9 mouse cellular contexts compared by ENCODE assay signal in genomic region chr1:72945750-72946102, GRCm38 (mm10).
A peak's percentile ranks its signal among the peaks of the same experiment; 100 is the strongest.
DNase-seq lines count a peak whose midpoint lies in the region; ATAC-seq lines count a peak whose summit lies in the region.
"Had no signal": no experiment of that assay in that cellular context is flagged by ENCODE, and none has a peak within 500 bp of the region (broad histone marks: within the 10 kb centered on the region; RNA-seq: fewer than 3 reads in every experiment).

No protein-coding gene starts in this region.

- H3K9ac ChIP-seq in heart, embryonic 14.5 days (ENCODE audit: low read length) = peak overlapping the region; percentile 35
- no peak overlapping the region for H3K9ac ChIP-seq in embryonic facial prominence, embryonic 13.5 days
- H3K9ac ChIP-seq in intestine, embryonic 15.5 days = no peak overlapping the region
- H3K9ac ChIP-seq in midbrain, embryonic 15.5 days = no peak overlapping the region

- DNase-seq in heart, adult 18-20 months = no peak
- no peak for DNase-seq in cerebellum, postnatal 25 days
- DNase-seq in kidney, postnatal 25 days = no peak
- DNase-seq: adrenal gland, adult 8-10 months had no signal

- no peaks in the 10 kb centered on the region for H3K27me3 ChIP-seq in heart, embryonic 14.5 days (ENCODE audit: control insufficient read depth, insufficient read depth, low read length)
- no peaks in the 10 kb centered on the region for H3K27me3 ChIP-seq in embryonic facial prominence, embryonic 13.5 days
- no peaks in the 10 kb centered on the region for H3K27me3 ChIP-seq in intestine, embryonic 15.5 days (replicated peaks)
- H3K27me3 ChIP-seq in midbrain, embryonic 15.5 days (replicated peaks) = no peaks in the 10 kb centered on the region; the same call in none of the 2 replicates

- no peaks in the 10 kb centered on the region for H3K36me3 ChIP-seq in heart, embryonic 14.5 days (ENCODE audit: control insufficient read depth, insufficient read depth, low read length)
- H3K36me3 ChIP-seq in embryonic facial prominence, embryonic 13.5 days = no peaks in the 10 kb centered on the region
- H3K36me3 ChIP-seq in intestine, embryonic 15.5 days = no peaks in the 10 kb centered on the region
- H3K36me3 ChIP-seq in midbrain, embryonic 15.5 days (replicated peaks) = no peaks in the 10 kb centered on the region

- H3K9me3 ChIP-seq in heart, embryonic 14.5 days (ENCODE audit: control insufficient read depth, low read length) = no peaks in the 10 kb centered on the region
- H3K9me3 ChIP-seq in embryonic facial prominence, embryonic 13.5 days = no peaks in the 10 kb centered on the region
- no peaks in the 10 kb centered on the region for H3K9me3 ChIP-seq in intestine, embryonic 15.5 days
- H3K9me3 ChIP-seq in midbrain, embryonic 15.5 days = no peaks in the 10 kb centered on the region

- 27% methylated on average over 9 of the region's 9 CpGs for WGBS in heart, embryonic 14.5 days
- WGBS in embryonic facial prominence, embryonic 13.5 days = 14% methylated on average over 9 of the region's 9 CpGs
- WGBS in intestine, embryonic 15.5 days = 17% methylated on average over 9 of the region's 9 CpGs
- 15% methylated on average over 9 of the region's 9 CpGs for WGBS in midbrain, embryonic 15.5 days

- H3K4me2 ChIP-seq in heart, embryonic 14.5 days (ENCODE audit: low read length) = peak overlapping the region; percentile 55
- H3K4me2 ChIP-seq in embryonic facial prominence, embryonic 13.5 days = peak overlapping the region; percentile 57
- H3K4me2 ChIP-seq in intestine, embryonic 15.5 days (replicated peaks) = peak overlapping the region; percentile 47
- peak overlapping the region; percentile 35 for H3K4me2 ChIP-seq in midbrain, embryonic 15.5 days

- peaks cover 26 to 51% of the 10 kb centered on the region in 2 experiments for H3K4me1 ChIP-seq in heart, embryonic 14.5 days (ENCODE audit: control insufficient read depth in 2 of 2, insufficient read depth in 2 of 2, low read length in 2 of 2)
- H3K4me1 ChIP-seq in embryonic facial prominence, embryonic 13.5 days = peaks cover 19% of the 10 kb centered on the region
- peaks cover 16% of the 10 kb centered on the region for H3K4me1 ChIP-seq in intestine, embryonic 15.5 days (replicated peaks)
- H3K4me1 ChIP-seq in midbrain, embryonic 15.5 days = peaks cover 15% of the 10 kb centered on the region

- H3K27ac ChIP-seq in heart, embryonic 14.5 days (replicated peaks in 1 of 2; ENCODE audit: control insufficient read depth in 1 of 2, insufficient read depth in 1 of 2, low read depth in 2 of 2, low read length in 2 of 2) = peak overlapping the region; percentile 77 to 78
- H3K27ac ChIP-seq in embryonic facial prominence, embryonic 13.5 days = peak overlapping the region; percentile 57; the same call in 1 of the 2 replicates
- no peak overlapping the region for H3K27ac ChIP-seq in intestine, embryonic 15.5 days
- H3K27ac ChIP-seq in midbrain, embryonic 15.5 days = no peak overlapping the region

- peak overlapping the region in 1 of 2 experiments; percentile 2; a peak in 1 of 4 replicates for H3K4me3 ChIP-seq in heart, embryonic 14.5 days (ENCODE audit: control insufficient read depth in 1 of 2, insufficient read depth in 1 of 2, low read depth in 1 of 2, low read length in 2 of 2)
- H3K4me3 ChIP-seq in embryonic facial prominence, embryonic 13.5 days = peak overlapping the region; percentile 23
- H3K4me3 ChIP-seq in intestine, embryonic 15.5 days (replicated peaks) = no peak overlapping the region
- H3K4me3 ChIP-seq in midbrain, embryonic 15.5 days = no peak overlapping the region

- no peak for ATAC-seq in heart, embryonic 14.5 days (ENCODE audit: insufficient number of reproducible peaks, insufficient read depth, low FRiP score, low read depth)
- ATAC-seq in embryonic facial prominence, embryonic 13.5 days (ENCODE audit: insufficient number of reproducible peaks, insufficient read depth, low FRiP score, low TSS enrichment, low read depth) = no peak
- ATAC-seq in intestine, embryonic 15.5 days = peak; percentile 13
- ATAC-seq in midbrain, embryonic 15.5 days (replicated peaks) = 0 out of 2 replicates have a peak, but pooled peaks have one; percentile 52
- no peak for ATAC-seq in erythroblast, adult 5-6 weeks (replicated peaks; ENCODE audit: low FRiP score, poor library complexity, severe bottlenecking)

Comparison
In these comparisons a context has a peak if more than half of its experiments do, and no peak if none do; other contexts are left out.
1. ATAC-seq: peak in intestine, embryonic 15.5 days (single experiment) and midbrain, embryonic 15.5 days (single experiment); none in heart, embryonic 14.5 days (single experiment), embryonic facial prominence, embryonic 13.5 days (single experiment) and erythroblast, adult 5-6 weeks (single experiment).
2. H3K27ac ChIP-seq: peak in heart, embryonic 14.5 days (2 of 2) and embryonic facial prominence, embryonic 13.5 days (single experiment); none in intestine, embryonic 15.5 days (single experiment) and midbrain, embryonic 15.5 days (single experiment).
3. Peak in every context shown above with its lines, with median percentiles within 50 percentile points of each other: H3K4me2 ChIP-seq.